Mouse (Mus musculus) bone marrow, adult 2 months (tissue): ENCODE results near the gene Fgl2. TPM values are rescaled to one million over a fixed set of nuclear protein-coding genes. Genes with fewer than 3 reads are reported as not detected.

ENCODE experiments used
- H3K27ac ChIP-seq: fragments of 200-500 bp; 2 replicates; pipeline ENCODE4 v1.5.1; 2012; ENCODE audit warnings: low read depth, mild to moderate bottlenecking, control low read depth, inconsistent platforms, low read length; ENCODE audit not compliant: control insufficient read depth, poor library complexity, insufficient read depth
- H3K4me1 ChIP-seq: fragments of 200-500 bp; 2 replicates; pipeline ENCODE4 v1.6.1; 2011; ENCODE audit warnings: low read length; ENCODE audit not compliant: control insufficient read depth, insufficient read depth
- H3K4me3 ChIP-seq: fragments of 200-500 bp; replicated peaks from 2 replicates; pipeline ENCODE3; 2011; ENCODE audit warnings: mild to moderate bottlenecking, low read depth, low read length, control low read depth; ENCODE audit not compliant: control insufficient read depth
- CTCF ChIP-seq: fragments of 200-500 bp; IDR thresholded peaks from 2 replicates; pipeline ENCODE4 v1.5.1; 2011; ENCODE audit warnings: low read length, control low read depth; ENCODE audit not compliant: control insufficient read depth, insufficient read depth
- POLR2A ChIP-seq: fragments of 200-500 bp; IDR thresholded peaks from 2 replicates; pipeline ENCODE4 v1.6.1; 2011; ENCODE audit warnings: low read depth, mild to moderate bottlenecking, control low read depth, low read length, borderline replicate concordance; ENCODE audit not compliant: control insufficient read depth
- WGBS: fragments of 180-500 bp; shearing (Covaris S2); methylation state at CpG from one replicate; pipeline ENCODE4 v1.1.7; 2018; 5-methylcytosine and 5-hydroxymethylcytosine counted together
- polyA plus RNA-seq: library from polyadenylated mRNA; stranded (reverse); fragments of >200 nt; gene quantifications from 2 replicates; pipeline ENCODE4 v1.2.4, GENCODE M21; 2011; ENCODE audit warnings: low replicate concordance; ENCODE audit not compliant: missing spikeins, insufficient read depth, insufficient read length

Gene Fgl2
- polyA plus RNA-seq, 1 experiment = 5.3 TPM

- peaks cover 1% of the 10 kb centered on the region; the same call in 1 of the 2 replicates for H3K4me1 ChIP-seq
- H3K4me3 ChIP-seq = no peak overlapping the region
- 65% methylated on average over 13 of the region's 13 CpGs for WGBS
- no peak for TF ChIP-seq CTCF
- TF ChIP-seq POLR2A = no peak
- no peak overlapping the region for H3K27ac ChIP-seq
Observed at GRCm38 (mm10) chr5:21391616-21392384, 19.4 kb downstream of the Fgl2 start.

- H3K4me1 ChIP-seq = peaks cover 1% of the 10 kb centered on the region; the same call in 1 of the 2 replicates
- no peak overlapping the region for H3K27ac ChIP-seq
- no peak for TF ChIP-seq CTCF
- TF ChIP-seq POLR2A = no peak
- no peak overlapping the region for H3K4me3 ChIP-seq
- WGBS = 61% methylated on average over 2 of the region's 2 CpGs
Observed at GRCm38 (mm10) chr5:21394562-21394961, 22.1 kb downstream of the Fgl2 start.

- Histone ChIP-seq H3K27ac (no peak overlapping the region), H3K4me1 (peaks cover 1% of the 10 kb centered on the region; the same call in 1 of the 2 replicates), H3K4me3 (no peak overlapping the region)
- WGBS = 5% methylated on average over 7 of the region's 7 CpGs
- TF ChIP-seq CTCF (no peak), POLR2A (no peak)
Observed at GRCm38 (mm10) chr5:21395205-21395840, 22.9 kb downstream of the Fgl2 start.

- Histone ChIP-seq H3K4me1 (peaks cover 8% of the 10 kb centered on the region), H3K4me3 (peak overlapping the region; percentile 47), H3K27ac (peak overlapping the region; percentile 92)
- under 1% methylated on average over 5 of the region's 5 CpGs for WGBS
- TF ChIP-seq POLR2A (0 out of 2 replicates have a peak, but pooled peaks have one; percentile 19), CTCF (0 out of 2 replicates have a peak, but pooled peaks have one; percentile 10)
Observed at GRCm38 (mm10) chr5:21411261-21411666, 38.8 kb downstream of the Fgl2 start.

- Histone ChIP-seq H3K27ac (peak overlapping the region; percentile 66; the same call in 1 of the 2 replicates), H3K4me1 (peaks cover 8% of the 10 kb centered on the region), H3K4me3 (no peak overlapping the region)
- TF ChIP-seq CTCF = no peak
- TF ChIP-seq POLR2A = no peak
- 17% methylated on average over 5 of the region's 5 CpGs for WGBS
Observed at GRCm38 (mm10) chr5:21412056-21412455, 39.6 kb downstream of the Fgl2 start.

GRCm38 (mm10) chr5:21413322-21413721 lies 40.9 kb downstream of the Fgl2 start:
- peaks cover 8% of the 10 kb centered on the region for H3K4me1 ChIP-seq
- TF ChIP-seq POLR2A = no peak
- TF ChIP-seq CTCF = no peak
- peak overlapping the region; percentile 17; the same call in 1 of the 2 replicates for H3K27ac ChIP-seq
- H3K4me3 ChIP-seq = no peak overlapping the region
- WGBS = 68% methylated on average over 3 of the region's 3 CpGs

- no peak overlapping the region for H3K4me3 ChIP-seq
- no peak overlapping the region for H3K27ac ChIP-seq
- 47% methylated on average over 1 of the region's 1 CpGs for WGBS
- peaks cover 8% of the 10 kb centered on the region for H3K4me1 ChIP-seq
- no peak for TF ChIP-seq CTCF
- no peak for TF ChIP-seq POLR2A
Observed at GRCm38 (mm10) chr5:21414116-21414820, 41.8 kb downstream of the Fgl2 start.

GRCm38 (mm10) chr5:21418613-21419012 lies 46.2 kb downstream of the Fgl2 start:
- no peak overlapping the region for H3K4me3 ChIP-seq
- no peak overlapping the region for H3K27ac ChIP-seq
- TF ChIP-seq POLR2A (no peak), CTCF (no peak)
- 21% methylated on average over 4 of the region's 4 CpGs for WGBS
- H3K4me1 ChIP-seq = peaks cover 3% of the 10 kb centered on the region; the same call in 1 of the 2 replicates
